Mouse (Mus musculus) forebrain, embryonic 14.5 days (tissue): ENCODE measurements around the gene Fosb. TPM values are rescaled to one million over a fixed set of nuclear protein-coding genes. Genes with fewer than 3 reads are reported as not detected.

ENCODE experiments used
- ATAC-seq: fragments of 200-750 bp; cut with Nextera tagmentation; 2 replicates; pipeline ENCODE4 v1.8.0; 2017; ENCODE audit warnings: mild to moderate bottlenecking, moderate library complexity
- DNase-seq: peaks from one replicate; pipeline ENCODE4 v3.0.0-alpha.2; 2015; ENCODE audit warnings: low spot score
- H3K27ac ChIP-seq: fragments of 300-500 bp; sonication (generic); 2 replicates; pipeline ENCODE4 v1.5.1; 2014; ENCODE audit warnings: low read depth, mild to moderate bottlenecking, control low read depth, low read length, moderate library complexity
- H3K27me3 ChIP-seq: fragments of 300-500 bp; sonication (generic); replicated peaks from 2 replicates; pipeline ENCODE4 v1.6.1; 2014; ENCODE audit warnings: low read length, control low read depth, mixed read lengths; ENCODE audit not compliant: control insufficient read depth, insufficient read depth
- H3K36me3 ChIP-seq: fragments of 300-500 bp; sonication (generic); 2 replicates; pipeline ENCODE4 v1.6.1; 2014; ENCODE audit warnings: low read length, control low read depth; ENCODE audit not compliant: control insufficient read depth, insufficient read depth
- H3K4me1 ChIP-seq: fragments of 300-500 bp; sonication (generic); 2 replicates; pipeline ENCODE4 v1.6.1; 2014; ENCODE audit warnings: antibody characterized with exemption, low read length, control low read depth; ENCODE audit not compliant: control insufficient read depth, insufficient read depth
- H3K4me2 ChIP-seq: fragments of 300-500 bp; sonication (generic); 2 replicates; pipeline ENCODE4 v1.6.1; 2014; ENCODE audit warnings: mild to moderate bottlenecking, control low read depth, low read length
- H3K4me3 ChIP-seq: fragments of 300-500 bp; sonication (generic); 2 replicates; pipeline ENCODE4 v1.5.1; 2014; ENCODE audit warnings: low read depth, low read length, control low read depth
- H3K9ac ChIP-seq: fragments of 300-500 bp; sonication (generic); 2 replicates; pipeline ENCODE4 v1.6.1; 2014; ENCODE audit warnings: mild to moderate bottlenecking, low read length, control low read depth, moderate library complexity
- H3K9me3 ChIP-seq: fragments of 300-500 bp; sonication (generic); replicated peaks from 2 replicates; pipeline ENCODE4 v1.6.1; 2016; ENCODE audit warnings: low read length, control low read depth, mixed read lengths; ENCODE audit not compliant: control insufficient read depth
- WGBS: fragments of 180-500 bp; shearing (Covaris S2); extraction: QIAGEN DNeasy Blood & Tissue Kit; methylation state at CpG from one replicate; pipeline ENCODE4 v1.1.7; 2014; 5-methylcytosine and 5-hydroxymethylcytosine counted together
- polyA plus RNA-seq: library from polyadenylated mRNA; unstranded; fragments of >200 nt; fragmentation: Nextera tagmentation; extraction: Ambion mirVana; gene quantifications from 2 replicates; pipeline ENCODE4 v1.2.1, GENCODE M21; 2014

Fosb gene
- polyA plus RNA-seq, 1 experiment from 2014 or later = not detected

GRCm38 (mm10) chr7:19344938-19345471, 35.2 kb upstream of the Fosb start:
- ATAC-seq (peak; percentile 96), DNase-seq (peak; percentile 98)
- Histone ChIP-seq H3K27ac (peak overlapping the region; percentile 79), H3K9me3 (no peaks in the 10 kb centered on the region), H3K36me3 (peaks cover 20% of the 10 kb centered on the region), H3K9ac (peak overlapping the region; percentile 71), H3K4me3 (peak overlapping the region; percentile 53), H3K4me1 (peaks cover 24% of the 10 kb centered on the region), H3K4me2 (peak overlapping the region; percentile 83), H3K27me3 (0 out of 2 replicates have a peak, but pooled peaks cover 3% of the 10 kb centered on the region)
- under 1% methylated on average over 31 of the region's 31 CpGs for WGBS

DNA sequence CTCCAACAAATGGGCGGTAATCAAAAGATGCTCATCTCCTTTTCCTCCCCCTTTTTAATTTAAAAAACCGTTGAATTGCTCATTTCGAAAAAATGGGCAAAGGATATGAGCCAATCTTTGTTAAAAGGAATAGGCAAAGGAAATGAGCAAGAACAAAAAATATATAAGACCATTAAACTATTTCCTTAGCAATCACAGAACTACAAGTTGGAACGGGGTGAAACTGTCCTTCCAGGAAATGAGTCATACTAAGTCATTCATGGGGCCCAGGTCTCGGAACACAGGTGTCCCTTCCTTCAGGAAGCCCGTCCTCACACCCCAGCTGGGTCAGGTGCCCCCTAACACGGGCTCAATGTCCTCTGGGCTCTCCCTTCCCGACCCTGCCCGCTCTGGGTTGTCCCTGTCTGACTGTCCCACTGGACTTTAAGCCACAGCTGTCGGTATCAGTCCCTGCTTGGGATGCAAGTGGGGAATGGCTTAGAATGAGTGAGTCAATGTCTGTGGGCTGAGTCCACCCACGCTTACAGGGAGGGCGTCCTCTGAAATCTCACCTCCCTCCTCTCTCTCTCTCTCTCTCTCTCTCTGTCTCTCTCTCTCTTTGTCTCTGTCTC, 34.5 kb upstream of the Fosb start, which contains the start of gene Ercc1:
Ercc1 (plus strand) TSS at position 542 of the 611 bp plus-strand sequence.
- Histone ChIP-seq H3K4me2 (peak within 1 kb of the TSS; percentile 83), H3K27me3 (0 out of 2 replicates have a peak, but pooled peaks cover 3% of the 10 kb centered on the region), H3K9ac (peak within 1 kb of the TSS; percentile 71), H3K27ac (peak within 1 kb of the TSS; percentile 79), H3K9me3 (no peaks in the 10 kb centered on the region), H3K4me1 (peaks cover 24% of the 10 kb centered on the region), H3K36me3 (peaks cover 14% of the 10 kb centered on the region), H3K4me3 (peak within 1 kb of the TSS; percentile 53)
- peak; percentile 15 for ATAC-seq
- WGBS = 29% methylated on average over 12 of the region's 12 CpGs
- no peak for DNase-seq

GRCm38 (mm10) chr7:19343210-19343808, 33.5 kb upstream of the Fosb start:
- Histone ChIP-seq H3K4me2 (peak overlapping the region; percentile 89; the same call in 1 of the 2 replicates), H3K9me3 (no peaks in the 10 kb centered on the region), H3K27me3 (0 out of 2 replicates have a peak, but pooled peaks cover 3% of the 10 kb centered on the region), H3K4me1 (peaks cover 24% of the 10 kb centered on the region), H3K9ac (no peak overlapping the region), H3K4me3 (no peak overlapping the region), H3K27ac (no peak overlapping the region), H3K36me3 (peaks cover 4% of the 10 kb centered on the region)
- WGBS = under 1% methylated on average over 11 of the region's 11 CpGs
- DNase-seq (peak; percentile 85), ATAC-seq (no peak)

GRCm38 (mm10) chr7:19342481-19343027, 32.7 kb upstream of the Fosb start:
- Histone ChIP-seq H3K9ac (peak overlapping the region; percentile 67), H3K4me1 (peaks cover 24% of the 10 kb centered on the region), H3K36me3 (no peaks in the 10 kb centered on the region), H3K4me3 (peak overlapping the region; percentile 43), H3K27me3 (0 out of 2 replicates have a peak, but pooled peaks cover 3% of the 10 kb centered on the region), H3K9me3 (no peaks in the 10 kb centered on the region), H3K27ac (no peak overlapping the region), H3K4me2 (peak overlapping the region; percentile 89)
- ATAC-seq (peak; percentile 11; the same call in 1 of the 2 replicates), DNase-seq (peak; percentile 89)
- under 1% methylated on average over 27 of the region's 27 CpGs for WGBS

DNA sequence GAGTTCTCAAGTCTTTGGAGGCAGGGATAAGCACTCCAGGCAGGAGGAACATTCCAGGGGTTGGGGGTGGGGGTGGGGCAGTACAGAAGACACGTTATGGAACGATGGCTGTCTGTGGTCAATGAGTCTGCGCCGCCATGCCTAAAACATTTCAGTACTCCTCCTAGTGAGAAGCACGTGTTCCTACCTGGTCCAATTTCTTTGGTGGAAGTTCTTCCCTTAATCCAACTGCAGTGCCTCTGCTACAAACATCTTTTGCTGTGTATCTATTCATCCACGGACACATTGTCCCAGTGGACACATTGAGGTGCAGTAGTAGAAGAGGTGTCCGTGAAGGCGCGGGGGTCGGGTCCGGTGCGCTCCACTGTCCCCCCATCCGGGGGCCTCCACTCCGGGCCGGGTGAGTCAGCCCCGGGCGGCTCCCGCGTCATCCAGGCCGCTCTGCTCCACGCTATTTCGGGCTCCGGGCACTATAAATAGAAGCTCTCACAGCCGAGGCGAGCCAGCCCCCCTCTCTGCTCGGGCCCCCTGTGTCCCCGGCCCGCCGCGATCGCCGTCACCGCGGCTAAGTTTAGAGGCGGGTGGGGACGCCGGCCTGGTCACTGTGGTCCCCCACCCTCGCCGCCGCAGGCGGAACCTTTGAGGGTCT, 32.0 kb upstream of the Fosb start:
- DNase-seq (peak; percentile 24), ATAC-seq (no peak)
- Histone ChIP-seq H3K9me3 (no peaks in the 10 kb centered on the region), H3K36me3 (no peaks in the 10 kb centered on the region), H3K4me3 (peak overlapping the region; percentile 43), H3K4me1 (peaks cover 24% of the 10 kb centered on the region), H3K4me2 (peak overlapping the region; percentile 89), H3K27me3 (0 out of 2 replicates have a peak, but pooled peaks cover 3% of the 10 kb centered on the region), H3K27ac (no peak overlapping the region), H3K9ac (peak overlapping the region; percentile 67)
- WGBS = under 1% methylated on average over 37 of the region's 41 CpGs

GRCm38 (mm10) chr7:19341250-19341649, 31.4 kb upstream of the Fosb start:
- Histone ChIP-seq H3K4me3 (no peak overlapping the region), H3K4me1 (peaks cover 24% of the 10 kb centered on the region), H3K27ac (no peak overlapping the region), H3K9ac (no peak overlapping the region), H3K9me3 (no peaks in the 10 kb centered on the region), H3K4me2 (peak overlapping the region; percentile 89), H3K27me3 (0 out of 2 replicates have a peak, but pooled peaks cover 3% of the 10 kb centered on the region), H3K36me3 (no peaks in the 10 kb centered on the region)
- no peak for DNase-seq
- WGBS = 24% methylated on average over 10 of the region's 10 CpGs
- no peak for ATAC-seq

- Histone ChIP-seq H3K9ac (no peak overlapping the region), H3K9me3 (no peaks in the 10 kb centered on the region), H3K27ac (no peak overlapping the region), H3K36me3 (no peaks in the 10 kb centered on the region), H3K4me3 (no peak overlapping the region), H3K27me3 (0 out of 2 replicates have a peak, but pooled peaks cover 3% of the 10 kb centered on the region), H3K4me2 (no peak overlapping the region), H3K4me1 (peaks cover 13% of the 10 kb centered on the region)
- no peak for ATAC-seq
- WGBS = 71% methylated on average over 7 of the region's 7 CpGs
- no peak for DNase-seq
Measured at GRCm38 (mm10) chr7:19338596-19338995, 28.7 kb upstream of the Fosb start.

GRCm38 (mm10) chr7:19338060-19338459, 28.2 kb upstream of the Fosb start:
- Histone ChIP-seq H3K4me2 (no peak overlapping the region), H3K27ac (no peak overlapping the region), H3K4me1 (peaks cover 13% of the 10 kb centered on the region), H3K36me3 (no peaks in the 10 kb centered on the region), H3K4me3 (no peak overlapping the region), H3K9ac (no peak overlapping the region), H3K27me3 (0 out of 2 replicates have a peak, but pooled peaks cover 3% of the 10 kb centered on the region), H3K9me3 (no peaks in the 10 kb centered on the region)
- WGBS = 58% methylated on average over 2 of the region's 2 CpGs
- ATAC-seq (no peak), DNase-seq (no peak)
